Mouse (Mus musculus) B cell, adult 67 days (primary cell): ENCODE data around the gene Tmem243. TPM values are rescaled to one million over a fixed set of nuclear protein-coding genes. Genes with fewer than 3 reads are reported as not detected.

ENCODE experiments used
- total RNA-seq, 2 experiments: library from RNA; stranded (reverse); gene quantifications; 4 replicates each; pipeline ENCODE4 v1.2.4; 2023

Gene Tmem243
- total RNA-seq = 100 to 1,000 TPM; 147 to 156 TPM

GRCm38 (mm10) chr5:9100207-9100848 lies at the start of gene Tmem243:
Gene Tmem243, plus strand, starts transcription at chr5:9100668.

GRCm38 (mm10) chr5:9161456-9162041 lies 61.1 kb downstream of the Tmem243 start, which contains the start of gene Dmtf1:
Gene Dmtf1, minus strand, starts transcription at chr5:9161776.

Other genes with a start within 250 kb of the Tmem243 start
- 1 to 10 TPM; 6.6 to 8.4 TPM for gene Abcb4, start 207.0 kb upstream of the Tmem243 start, total RNA-seq
- gene Crot, start 103.3 kb upstream of the Tmem243 start, total RNA-seq = 10 to 100 TPM; 23.7 to 24.1 TPM
- gene Dmtf1, start 61.1 kb downstream of the Tmem243 start, total RNA-seq = 10 to 100 TPM; 79.1 to 87.6 TPM
- gene 9330182L06Rik, start 165.4 kb downstream of the Tmem243 start, total RNA-seq = not detected